Mouse (Mus musculus) stomach, postnatal 0 days (tissue): ENCODE data around the gene Shisa6. TPM values are rescaled to one million over a fixed set of nuclear protein-coding genes. Genes with fewer than 3 reads are reported as not detected.
"Not testable (repeated sequence)": the region's sequence is repeated elsewhere in the genome, so short reads cannot be mapped to it uniquely, and the experiment has no call there.

Experiments
- ATAC-seq: fragments of 200-750 bp; cut with Nextera tagmentation; 2 replicates; pipeline ENCODE4 v1.8.0; 2017; ENCODE audit not compliant: low FRiP score, low TSS enrichment
- DNase-seq: peaks from one replicate; pipeline ENCODE4 v3.0.0-alpha.2; 2016; ENCODE audit warnings: low spot score
- H3K27ac ChIP-seq: fragments of 300-500 bp; sonication (generic); replicated peaks from 2 replicates; pipeline ENCODE4 v1.5.1; 2014; ENCODE audit warnings: mild to moderate bottlenecking, control low read depth
- H3K27me3 ChIP-seq: fragments of 300-500 bp; sonication (generic); 2 replicates; pipeline ENCODE4 v1.6.1; 2014; ENCODE audit warnings: low read length; ENCODE audit not compliant: control insufficient read depth, insufficient read depth
- H3K36me3 ChIP-seq: fragments of 300-500 bp; sonication (generic); 2 replicates; pipeline ENCODE4 v1.6.1; 2014; ENCODE audit warnings: low read length, mixed read lengths; ENCODE audit not compliant: control insufficient read depth, insufficient read depth
- H3K4me1 ChIP-seq: fragments of 300-500 bp; sonication (generic); replicated peaks from 2 replicates; pipeline ENCODE4 v1.6.1; 2014; ENCODE audit warnings: antibody characterized with exemption; ENCODE audit not compliant: control insufficient read depth, insufficient read depth
- H3K4me2 ChIP-seq: fragments of 300-500 bp; sonication (generic); replicated peaks from 2 replicates; pipeline ENCODE4 v1.6.1; 2014; ENCODE audit warnings: low read depth, mild to moderate bottlenecking, control low read depth, moderate library complexity
- H3K4me3 ChIP-seq: fragments of 300-500 bp; sonication (generic); 2 replicates; pipeline ENCODE4 v1.5.1; 2014; ENCODE audit warnings: low read depth, low read length, control low read depth
- H3K9ac ChIP-seq: fragments of 300-500 bp; sonication (generic); 2 replicates; pipeline ENCODE4 v1.6.1; 2014; ENCODE audit warnings: mild to moderate bottlenecking, low read length, control low read depth, mixed read lengths
- H3K9me3 ChIP-seq: fragments of 300-500 bp; sonication (generic); 2 replicates; pipeline ENCODE4 v1.6.1; 2016; ENCODE audit warnings: low read length; ENCODE audit not compliant: control insufficient read depth
- CTCF ChIP-seq: IDR thresholded peaks from 2 replicates; pipeline ENCODE4 v1.5.1; 2016; ENCODE audit warnings: antibody characterized with exemption, low read depth, mild to moderate bottlenecking, moderate library complexity
- EP300 ChIP-seq: optimal IDR thresholded peaks from 2 replicates; pipeline ENCODE3; 2016; ENCODE audit warnings: antibody characterized with exemption
- WGBS: fragments of 180-500 bp; shearing (Covaris S2); extraction: QIAGEN DNeasy Blood & Tissue Kit; methylation state at CpG from one replicate; pipeline ENCODE4 v1.1.7; 2014; 5-methylcytosine and 5-hydroxymethylcytosine counted together
- polyA plus RNA-seq: library from polyadenylated mRNA; unstranded; fragments of >200 nt; fragmentation: Nextera tagmentation; extraction: Ambion mirVana; gene quantifications from 2 replicates; pipeline ENCODE4 v1.2.1, GENCODE M21; 2015

The Shisa6 gene
- polyA plus RNA-seq, 1 experiment from 2014 or later, result 0.05 TPM

- Histone ChIP-seq H3K27me3 (no peaks in the 10 kb centered on the region), H3K36me3 (no peaks in the 10 kb centered on the region), H3K4me1 (no peaks in the 10 kb centered on the region), H3K4me2 (no peak overlapping the region), H3K9me3 (no peaks in the 10 kb centered on the region), H3K9ac (no peak overlapping the region), H3K27ac (no peak overlapping the region), H3K4me3 (no peak overlapping the region)
- 42% methylated on average over 5 of the region's 5 CpGs for WGBS
- no peak for TF ChIP-seq EP300
- TF ChIP-seq CTCF, result no peak
- DNase-seq (no peak), ATAC-seq (no peak)
Observed at GRCm38 (mm10) chr11:66442631-66443030, 83.1 kb downstream of the Shisa6 start.

- 90% methylated on average over 6 of the region's 6 CpGs for WGBS
- no peak for TF ChIP-seq EP300
- no peak for TF ChIP-seq CTCF
- H3K4me1 ChIP-seq, result no peaks in the 10 kb centered on the region
- no peak overlapping the region for H3K4me2 ChIP-seq
- DNase-seq (no peak), ATAC-seq (no peak)
- H3K4me3 ChIP-seq, result no peak overlapping the region
- H3K9me3 ChIP-seq, result no peaks in the 10 kb centered on the region
- no peak overlapping the region for H3K9ac ChIP-seq
- H3K36me3 ChIP-seq, result no peaks in the 10 kb centered on the region
- H3K27me3 ChIP-seq, result no peaks in the 10 kb centered on the region
- no peak overlapping the region for H3K27ac ChIP-seq
Observed at GRCm38 (mm10) chr11:66426129-66426528, 99.6 kb downstream of the Shisa6 start.

GRCm38 (mm10) chr11:66418216-66418615 lies 107.5 kb downstream of the Shisa6 start:
- WGBS, result 44% methylated on average over 3 of the region's 3 CpGs
- no peak for TF ChIP-seq EP300
- ATAC-seq (no peak), DNase-seq (no peak)
- H3K4me2 ChIP-seq, result no peak overlapping the region
- no peak overlapping the region for H3K27ac ChIP-seq
- H3K9ac ChIP-seq, result no peak overlapping the region
- no peak overlapping the region for H3K4me3 ChIP-seq
- no peaks in the 10 kb centered on the region for H3K9me3 ChIP-seq
- H3K36me3 ChIP-seq, result no peaks in the 10 kb centered on the region
- no peaks in the 10 kb centered on the region for H3K4me1 ChIP-seq
- H3K27me3 ChIP-seq, result no peaks in the 10 kb centered on the region

DNA sequence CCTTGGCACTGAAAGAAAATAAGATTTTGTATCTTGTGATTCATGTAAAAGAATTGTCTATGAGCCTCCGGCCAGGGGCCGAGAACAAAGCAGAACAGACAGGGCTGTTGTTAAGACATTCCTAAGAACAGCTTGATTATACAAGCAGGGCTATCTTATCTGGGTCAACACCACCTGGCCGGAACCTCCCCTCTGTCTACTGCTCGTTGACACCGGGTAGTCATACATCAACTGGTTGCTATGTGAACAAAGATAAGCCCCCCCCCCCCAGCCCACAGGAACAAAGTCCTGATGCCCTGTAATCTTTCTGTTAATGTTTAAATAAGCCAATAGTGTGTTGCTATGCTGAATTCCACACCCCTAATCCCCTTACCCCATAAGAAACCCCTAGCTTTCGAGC lies 117.0 kb downstream of the Shisa6 start:
- not testable (repeated sequence) for H3K27me3 ChIP-seq, H3K9me3 ChIP-seq, H3K4me2 ChIP-seq, H3K36me3 ChIP-seq, ATAC-seq, H3K9ac ChIP-seq, H3K27ac ChIP-seq, H3K4me3 ChIP-seq, H3K4me1 ChIP-seq
- WGBS, result 40% methylated on average over 6 of the region's 6 CpGs
- DNase-seq, result peak; percentile 30

DNA sequence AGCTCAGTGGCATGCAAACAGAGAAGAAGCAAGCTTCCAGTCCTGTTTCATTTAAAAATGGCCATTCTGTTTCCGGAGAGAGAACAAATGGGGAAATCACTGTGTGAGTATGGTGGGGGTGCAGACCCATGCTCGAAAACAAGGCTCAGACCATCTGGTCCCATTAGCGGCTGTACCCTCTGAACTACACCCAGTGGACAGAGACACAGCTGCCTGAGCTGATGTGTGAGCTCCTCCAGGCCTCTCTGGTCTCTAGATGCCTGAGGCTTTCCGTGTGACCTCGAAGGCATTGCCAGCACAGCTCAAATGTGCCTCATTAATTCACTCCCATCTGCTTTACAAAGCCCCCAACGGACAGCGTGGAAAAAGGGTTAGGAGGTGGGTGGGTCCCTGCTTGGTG lies 125.7 kb downstream of the Shisa6 start:
- Histone ChIP-seq H3K27me3 (no peaks in the 10 kb centered on the region), H3K4me2 (no peak overlapping the region), H3K4me3 (no peak overlapping the region), H3K27ac (no peak overlapping the region), H3K36me3 (no peaks in the 10 kb centered on the region), H3K9me3 (no peaks in the 10 kb centered on the region), H3K9ac (no peak overlapping the region), H3K4me1 (no peaks in the 10 kb centered on the region)
- DNase-seq (no peak), ATAC-seq (no peak)
- 56% methylated on average over 7 of the region's 7 CpGs for whole genome bisulfite sequencing
- TF ChIP-seq EP300 (no peak), CTCF (no peak)

- no peak for DNase-seq
- no peak overlapping the region for H3K4me3 ChIP-seq
- no peaks in the 10 kb centered on the region for H3K4me1 ChIP-seq
- no peak overlapping the region for H3K9ac ChIP-seq
- ATAC-seq, result no peak
- TF ChIP-seq EP300 (no peak), CTCF (no peak)
- no peaks in the 10 kb centered on the region for H3K27me3 ChIP-seq
- H3K9me3 ChIP-seq, result no peaks in the 10 kb centered on the region
- WGBS, result 40% methylated on average over 3 of the region's 3 CpGs
- no peak overlapping the region for H3K4me2 ChIP-seq
- H3K36me3 ChIP-seq, result no peaks in the 10 kb centered on the region
- H3K27ac ChIP-seq, result no peak overlapping the region
Observed at GRCm38 (mm10) chr11:66387561-66387960, 138.2 kb downstream of the Shisa6 start.
